Mouse (Mus musculus) left cerebral cortex, postnatal 14 days (tissue): ENCODE data around the gene Hcar2. TPM values are rescaled to one million over a fixed set of nuclear protein-coding genes. Genes with fewer than 3 reads are reported as not detected.

Experiments
- DNase-seq, 2 experiments: peaks; one replicate each; pipeline ENCODE4 v3.0.0; 2021 to 2022; ENCODE audit warnings: low spot score in 2 of 2, mixed read lengths in 1 of 2
- intact Hi-C: fragments of 180-260 bp; cut with DNase I; formaldehyde crosslinking; loops from one replicate; pipeline ENCODE4 v1.15.1; 2025
- long read RNA-seq, 2 experiments: library from polyadenylated mRNA; stranded (forward); transcript quantifications; one replicate each; pipeline ENCODE4 v2.0.0; 2021
- total RNA-seq, 2 experiments: library from RNA; stranded (reverse); gene quantifications; 2 replicates each; pipeline ENCODE4 v1.2.3; 2021

Hcar2 gene
- not detected for total RNA-seq
- long read RNA-seq, experiment 1, result 0 reads
- long read RNA-seq, experiment 2, result 0 reads

DNA sequence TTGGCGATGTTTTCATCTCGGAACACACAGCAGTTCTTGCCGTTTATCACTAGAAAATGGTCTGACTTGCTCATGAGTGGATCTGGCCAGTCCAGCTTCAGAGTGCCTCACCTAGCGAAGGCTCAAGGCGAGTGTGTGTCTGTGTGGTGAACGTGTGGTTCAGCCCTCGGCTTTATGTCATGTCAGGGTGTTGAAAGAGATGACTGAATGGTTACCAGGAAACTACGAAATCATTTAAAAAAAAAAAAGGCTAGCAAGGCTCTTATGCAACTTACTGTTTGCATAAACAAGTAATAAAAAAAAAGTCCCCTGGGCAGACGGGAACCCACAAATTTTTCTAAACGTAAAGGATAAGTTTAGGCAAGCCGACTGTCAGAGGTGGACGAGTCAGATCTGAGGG, at the start of gene Hcar2:
TSS of gene Hcar2 (minus strand) at position 135 of the 400 bp plus-strand sequence.
- intact Hi-C loops, result no loop called here
- no peak for DNase-seq

DNA sequence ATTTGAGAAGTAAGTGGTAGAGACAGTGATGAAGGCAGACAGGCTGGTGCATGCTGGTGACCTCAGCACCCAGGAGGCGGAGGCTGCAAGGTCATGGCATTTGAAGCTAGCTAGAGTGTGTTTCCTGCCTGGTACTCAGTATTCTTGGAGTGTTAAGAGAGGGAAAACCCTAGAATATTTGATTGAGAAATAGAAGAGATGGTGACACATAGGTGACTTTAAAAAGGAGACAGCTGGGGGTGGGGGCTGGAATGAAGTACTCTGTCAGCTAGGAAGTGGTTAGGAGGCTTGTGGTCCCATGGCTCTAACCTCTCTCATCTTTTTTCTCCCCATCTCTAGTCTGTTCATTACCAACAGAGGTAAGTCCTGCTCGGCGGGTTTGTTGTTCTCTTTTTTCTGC, 49.6 kb upstream of the Hcar2 start:
- DNase-seq, result no peak
- intact Hi-C loops, result no loop called here

DNA sequence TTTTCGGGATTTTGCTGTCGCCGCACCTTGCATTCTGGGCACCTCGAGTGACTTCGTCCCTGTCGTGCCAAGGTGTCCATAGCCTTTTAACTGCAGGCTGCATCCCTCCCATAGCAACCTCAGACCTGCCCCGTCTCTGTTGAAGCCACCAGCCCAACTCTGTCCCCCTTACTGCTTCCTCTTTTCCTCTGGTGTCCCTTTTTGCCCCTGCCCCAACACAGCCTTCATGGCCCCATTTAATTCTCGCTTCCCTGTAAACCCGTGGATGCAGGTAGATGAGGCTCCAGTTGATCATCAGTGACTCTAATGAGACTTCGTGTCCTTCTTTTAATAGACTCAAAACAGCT, 42.3 kb upstream of the Hcar2 start:
- DNase-seq, result no peak
- intact Hi-C loops, result loop anchor here (2.0 to 5.0 kb wide), 2 partner anchors 80 to 159 kb away; partner anchors contain the start of genes Kntc1 and Rsrc2

DNA sequence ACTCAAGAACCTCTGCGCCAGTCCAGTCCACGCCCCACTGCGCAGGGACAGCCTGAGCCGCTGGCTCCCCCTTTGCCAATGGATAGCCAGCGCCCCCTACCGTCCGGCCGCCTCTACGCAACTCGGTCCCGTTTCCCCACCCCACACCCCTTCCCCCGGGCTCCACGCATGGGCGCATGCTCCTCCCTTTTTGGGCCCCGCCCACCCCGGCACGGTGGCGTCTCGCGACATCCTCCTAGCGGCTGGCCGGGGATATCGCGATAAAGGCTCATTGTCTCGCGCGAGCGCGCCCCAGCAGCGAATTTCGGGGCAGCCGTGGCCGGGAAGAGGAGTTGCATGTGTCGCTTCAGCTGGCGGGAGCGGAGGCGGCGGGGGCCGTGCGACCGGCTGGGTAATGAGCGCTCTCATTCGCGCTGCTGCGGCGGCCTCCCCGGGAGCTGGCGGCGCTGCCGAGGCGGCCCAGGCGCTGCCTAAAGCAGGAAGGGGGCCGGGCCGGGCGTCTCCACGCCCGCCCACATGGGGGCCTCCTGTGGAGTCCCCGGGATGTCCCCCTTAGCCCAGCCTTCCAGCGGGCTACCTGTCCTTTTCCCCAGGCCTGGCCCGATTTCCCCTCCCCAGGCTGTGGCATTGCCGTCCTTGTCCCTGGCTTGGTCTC, 41.8 kb upstream of the Hcar2 start, which contains the start of gene Denr:
TSS of gene Denr (plus strand) at position 200 of the 655 bp plus-strand sequence.
- peak; percentile 98 to 99 for DNase-seq
- intact Hi-C loops, result loop anchor here (2.0 to 5.0 kb wide), 2 partner anchors 80 to 158 kb away; partner anchors contain the start of genes Kntc1 and Rsrc2

DNA sequence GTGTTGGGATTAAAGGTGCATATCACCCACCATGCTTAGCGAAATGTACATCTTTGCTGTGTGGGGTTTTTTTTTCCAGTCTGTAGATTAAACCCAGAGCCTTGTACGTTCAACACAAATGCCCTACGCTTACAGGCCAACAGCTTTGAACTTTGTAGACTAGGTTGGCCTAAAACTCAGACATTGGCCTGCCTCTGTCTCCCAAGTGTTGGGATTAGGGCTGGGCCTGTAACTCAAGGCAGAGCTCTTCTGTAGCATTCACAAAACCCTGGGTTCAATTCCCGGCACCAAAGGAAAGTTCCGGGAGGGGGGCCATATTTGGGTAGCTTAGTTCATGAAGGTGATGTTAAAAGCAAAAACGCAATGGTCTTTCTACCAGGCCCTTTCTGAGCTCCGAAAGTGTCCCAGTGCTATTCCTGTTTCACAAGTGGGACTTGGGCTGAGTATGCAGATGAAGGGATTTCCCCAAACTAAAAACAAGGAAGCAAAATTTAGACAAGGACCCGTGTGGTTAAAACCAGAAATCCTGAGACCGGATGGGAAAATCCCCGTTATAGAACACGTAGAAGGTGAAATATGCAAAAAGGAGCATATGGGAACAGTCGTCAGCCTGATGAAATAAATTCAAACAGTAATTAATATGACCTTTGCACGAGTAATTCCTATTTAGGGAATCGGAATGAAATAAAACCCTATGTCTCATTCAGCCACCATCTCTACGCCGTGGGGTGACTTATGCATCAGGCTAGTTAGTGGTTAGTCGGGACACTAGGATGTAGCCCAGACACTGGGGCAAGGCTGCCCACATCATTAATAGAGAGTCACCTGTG, 41.1 kb upstream of the Hcar2 start:
- DNase-seq, result no peak
- intact Hi-C loops, result loop anchor here (2.0 to 5.0 kb wide), 2 partner anchors 79 to 158 kb away; partner anchors contain the start of genes Kntc1 and Rsrc2

DNA sequence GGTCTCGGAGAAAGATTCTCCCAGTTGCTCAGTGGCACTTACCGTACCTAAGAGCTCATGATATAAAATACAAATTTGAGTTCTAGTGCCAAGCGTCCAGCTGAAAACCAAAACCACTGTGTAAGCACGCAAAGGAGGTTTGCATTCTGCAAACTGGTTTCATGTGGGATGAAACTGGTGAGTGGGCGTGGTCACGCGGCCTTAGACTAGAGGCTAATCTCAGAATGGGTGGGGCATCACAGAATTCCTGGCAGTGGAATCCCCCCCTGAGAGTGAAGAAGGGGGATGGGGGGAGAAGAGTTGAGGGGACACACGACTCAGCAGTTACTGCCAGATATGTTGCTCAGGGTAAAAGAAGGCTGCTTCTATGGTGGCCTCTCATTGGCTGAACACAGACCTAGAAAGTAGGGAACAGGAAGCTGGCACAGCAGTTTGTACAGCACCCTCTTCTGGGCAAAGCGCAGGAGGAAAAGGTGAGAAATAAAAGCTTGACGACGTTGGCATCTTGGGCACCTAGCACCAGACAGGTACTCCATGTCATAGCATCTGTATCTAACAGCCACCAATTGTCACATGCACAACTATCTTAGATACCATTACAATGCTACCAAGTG, 38.9 kb upstream of the Hcar2 start:
- intact Hi-C loops, result no loop called here

DNA sequence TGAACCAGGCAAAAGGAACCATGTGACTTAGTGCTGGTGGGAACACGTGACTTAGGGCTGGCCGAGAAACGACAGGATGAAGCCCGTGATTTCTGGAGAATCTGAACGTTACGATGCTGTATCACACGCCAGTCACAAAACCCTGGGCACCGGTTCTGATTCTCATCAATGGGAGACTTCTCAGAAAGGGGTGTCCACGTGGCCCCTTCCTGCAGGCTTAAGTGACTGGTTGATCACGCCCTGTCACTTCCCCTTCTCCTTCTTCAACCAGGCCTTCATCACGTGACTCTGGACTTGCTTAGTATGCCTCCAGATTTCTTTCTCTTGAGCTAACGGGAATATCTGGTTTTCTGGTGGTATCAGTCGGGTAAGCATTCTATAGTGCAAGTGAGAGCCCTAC, 32.1 kb upstream of the Hcar2 start:
- intact Hi-C loops, result no loop called here
- peak; percentile 22 to 25 for DNase-seq

More for the DNA sequence above, 38.9 kb upstream of the Hcar2 start:
- DNase-seq, result no peak

DNA sequence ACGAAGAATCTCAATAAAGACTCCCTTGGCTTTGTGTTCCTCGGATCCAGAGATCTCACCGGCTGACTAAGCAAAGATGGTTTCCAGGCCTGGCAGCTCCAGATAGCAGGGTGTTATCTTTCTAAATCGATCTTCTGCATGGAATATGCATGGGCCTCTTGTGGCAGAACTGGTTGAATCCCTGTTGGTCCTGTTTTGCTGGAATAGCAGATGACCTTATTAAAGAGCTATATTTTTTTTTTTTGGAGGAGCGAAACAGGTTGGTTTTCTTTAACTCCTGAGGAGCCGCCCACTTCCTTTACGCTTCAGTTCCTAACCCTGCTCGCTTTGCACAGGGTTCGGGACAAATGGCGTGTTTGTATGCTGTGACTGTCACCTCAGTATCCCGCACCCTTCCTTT, 31.1 kb upstream of the Hcar2 start:
- intact Hi-C loops, result no loop called here
- no peak for DNase-seq

DNA sequence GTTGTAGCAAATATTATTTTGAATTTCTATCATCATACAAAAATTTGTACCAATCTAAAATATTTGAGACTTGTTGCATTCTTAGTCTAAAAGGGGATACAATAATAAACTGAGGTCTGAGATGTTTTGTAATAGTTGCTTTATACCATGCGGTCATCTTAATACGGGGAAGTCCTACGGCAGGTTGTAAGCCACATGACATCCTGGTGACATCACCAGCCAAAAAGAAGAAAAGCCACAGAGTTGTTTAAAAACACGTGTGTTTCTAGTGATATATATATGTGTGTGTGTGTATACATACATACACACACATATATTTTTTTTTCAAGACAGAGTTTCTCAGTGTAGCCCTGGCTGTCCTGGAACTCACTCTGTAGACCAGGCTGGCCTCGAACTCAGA, 28.2 kb upstream of the Hcar2 start:
- intact Hi-C loops, result no loop called here
- DNase-seq, result no peak

DNA sequence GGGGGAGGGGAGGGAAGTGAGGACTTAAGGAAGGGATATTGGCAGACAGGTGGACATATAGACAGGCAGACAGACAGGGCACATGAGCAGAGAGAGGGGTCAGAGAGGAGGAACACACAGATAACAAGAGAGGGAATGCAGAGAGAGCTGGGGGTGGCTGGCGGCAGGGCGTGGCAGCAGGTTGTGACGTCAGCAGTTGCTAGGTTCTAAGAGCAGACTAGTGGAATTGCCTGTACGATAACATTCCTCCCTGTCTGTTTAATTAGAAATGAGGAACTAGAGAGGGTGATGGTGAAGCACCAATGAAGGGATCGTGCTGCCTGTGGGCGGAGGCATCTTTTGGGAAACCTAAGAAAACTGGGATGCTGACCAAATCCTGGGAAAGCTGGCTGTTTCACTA, 26.4 kb upstream of the Hcar2 start:
- intact Hi-C loops, result no loop called here
- DNase-seq, result peak; percentile 57 to 62

DNA sequence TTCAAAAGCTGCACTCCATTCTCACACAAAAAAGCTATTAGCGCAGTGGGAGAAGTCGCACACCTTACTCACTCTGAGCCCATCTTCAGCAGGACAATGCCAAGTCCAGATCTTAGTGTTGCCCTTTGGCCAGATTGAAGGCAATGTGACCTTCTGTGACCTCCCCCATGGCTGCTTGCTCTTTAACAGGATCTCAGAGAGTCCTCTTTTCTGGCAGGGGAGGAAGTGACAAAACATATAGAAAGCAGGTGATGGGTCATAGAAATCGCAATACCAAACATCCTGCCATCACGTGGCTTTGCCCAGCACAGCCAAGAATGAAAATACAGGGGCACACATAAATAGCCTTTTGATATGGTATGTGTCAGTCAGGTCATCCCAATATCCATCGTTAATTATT, 25.7 kb upstream of the Hcar2 start:
- intact Hi-C loops, result no loop called here
- no peak for DNase-seq

DNA sequence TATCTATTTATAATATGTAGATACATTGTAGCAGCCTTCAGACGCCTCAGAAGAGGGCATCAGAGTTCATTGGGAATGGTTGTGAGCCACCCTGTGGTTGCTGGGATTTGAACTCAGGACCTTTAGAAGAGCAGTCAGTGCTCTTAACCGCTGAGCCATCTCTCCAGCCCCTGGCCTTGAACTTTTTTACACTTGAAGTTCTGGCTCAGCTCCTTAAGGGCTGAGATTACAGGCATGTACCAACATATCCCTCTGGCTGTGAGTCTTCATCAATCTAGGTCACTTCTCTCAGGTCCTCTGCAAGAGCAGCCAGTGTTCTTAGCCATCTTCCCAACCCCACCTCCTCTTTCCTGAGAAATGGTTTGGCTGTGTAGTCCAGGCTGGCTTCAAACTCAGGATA, 25.0 kb upstream of the Hcar2 start:
- intact Hi-C loops, result no loop called here
- no peak for DNase-seq

DNA sequence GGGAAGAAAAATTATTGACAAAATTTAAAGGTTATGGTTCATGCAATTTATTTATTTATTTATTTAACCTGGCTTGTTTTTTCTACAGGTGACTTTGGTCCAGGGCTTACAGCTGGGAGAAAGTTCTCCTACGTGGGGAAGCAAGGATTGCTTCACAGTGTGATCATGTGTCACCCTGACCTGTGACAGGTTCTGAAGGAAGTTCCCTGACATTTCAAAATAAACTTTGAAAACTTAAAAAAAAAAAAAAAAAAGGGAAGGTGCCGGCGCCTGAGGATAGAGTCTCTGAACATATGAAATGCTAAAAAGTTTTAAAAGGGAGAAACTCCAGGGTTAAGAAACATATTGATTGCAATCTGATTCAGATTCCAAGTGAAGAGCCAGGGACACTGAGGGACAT, 21.1 kb upstream of the Hcar2 start:
- intact Hi-C loops, result no loop called here
- DNase-seq, result no peak

DNA sequence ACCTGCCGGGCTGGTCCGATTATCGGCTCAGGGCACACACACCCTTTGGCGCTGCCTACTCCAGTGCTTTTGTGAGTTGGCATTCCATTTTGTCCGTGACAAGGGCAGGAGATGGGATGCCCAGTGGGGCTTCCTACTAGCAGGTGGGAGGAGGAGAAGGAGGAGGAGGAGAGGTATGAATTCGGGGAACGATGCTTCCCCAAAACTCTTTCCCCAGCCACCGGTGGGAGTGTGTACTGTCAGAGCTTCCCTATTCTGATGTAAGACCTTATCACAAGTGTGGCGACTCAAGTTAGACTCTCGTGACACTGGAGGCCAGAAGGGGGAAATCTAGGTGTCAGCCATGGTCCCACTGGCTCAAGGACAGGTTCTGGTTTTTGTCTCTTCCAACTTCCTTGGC, 19.0 kb upstream of the Hcar2 start:
- no peak for DNase-seq
- intact Hi-C loops, result no loop called here

DNA sequence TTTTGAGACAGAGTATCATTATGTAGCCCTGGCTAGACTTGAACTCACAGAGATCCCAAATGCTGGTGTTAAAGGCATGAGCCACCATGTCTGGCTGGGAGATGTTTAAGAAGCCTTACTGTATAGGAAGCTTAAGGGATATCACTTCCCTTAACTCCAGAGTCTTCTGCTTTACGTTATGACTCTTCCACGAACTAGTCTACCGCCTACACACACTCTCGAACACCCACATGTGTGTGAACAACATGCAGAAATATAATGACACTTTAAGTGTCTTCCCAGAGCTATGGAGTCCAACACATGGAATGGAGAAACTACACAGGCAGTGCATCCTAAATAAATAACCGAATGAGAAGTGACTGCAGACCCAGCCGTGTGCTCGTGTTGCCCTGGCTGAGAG, 18.6 kb upstream of the Hcar2 start:
- peak in 1 of 2 experiments; percentile 47 for DNase-seq
- intact Hi-C loops, result no loop called here

DNA sequence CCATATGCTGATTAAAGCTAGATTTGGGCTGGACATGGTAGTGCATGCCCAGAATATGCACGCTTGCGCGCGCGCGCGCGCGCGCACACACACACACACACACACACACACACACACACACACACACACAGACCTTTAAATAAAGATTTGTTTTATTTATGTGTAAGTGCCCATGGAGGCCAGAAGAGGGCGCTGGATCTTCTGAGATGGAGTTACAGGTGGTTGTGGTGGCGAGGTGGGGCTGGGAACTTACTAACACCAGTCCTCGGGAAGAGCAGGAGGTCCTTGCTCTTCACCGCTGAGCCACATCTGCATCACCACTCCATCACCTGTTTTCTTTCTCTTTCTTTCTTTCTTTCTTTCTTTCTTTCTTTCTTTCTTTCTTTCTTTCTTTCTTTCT, 15.5 kb upstream of the Hcar2 start:
- intact Hi-C loops, result no loop called here
- DNase-seq, result no peak

DNA sequence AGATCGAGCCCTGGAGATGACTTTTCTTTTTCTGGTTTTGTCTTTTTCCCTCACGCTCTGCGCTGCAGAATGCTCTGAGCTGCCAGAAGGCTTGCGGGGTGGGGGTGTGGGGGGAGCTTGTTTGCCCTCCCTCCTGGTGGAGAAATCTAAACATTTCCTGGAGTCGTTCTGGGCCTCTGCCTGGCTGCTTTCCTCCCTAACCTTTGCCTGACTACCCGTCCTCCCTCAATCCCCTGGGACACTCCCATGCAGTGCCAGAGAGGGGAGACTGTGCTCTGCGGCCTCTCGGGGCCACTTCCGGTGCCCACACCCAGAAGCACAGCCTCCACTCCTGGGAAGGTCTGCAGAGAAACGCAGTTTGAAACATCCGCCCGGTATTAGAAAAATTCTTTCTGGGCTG, 14.6 kb upstream of the Hcar2 start, which contains the start of gene Hcar1:
TSS of gene Hcar1 (minus strand) at position 93 of the 400 bp plus-strand sequence.
- DNase-seq, result no peak
- intact Hi-C loops, result no loop called here

DNA sequence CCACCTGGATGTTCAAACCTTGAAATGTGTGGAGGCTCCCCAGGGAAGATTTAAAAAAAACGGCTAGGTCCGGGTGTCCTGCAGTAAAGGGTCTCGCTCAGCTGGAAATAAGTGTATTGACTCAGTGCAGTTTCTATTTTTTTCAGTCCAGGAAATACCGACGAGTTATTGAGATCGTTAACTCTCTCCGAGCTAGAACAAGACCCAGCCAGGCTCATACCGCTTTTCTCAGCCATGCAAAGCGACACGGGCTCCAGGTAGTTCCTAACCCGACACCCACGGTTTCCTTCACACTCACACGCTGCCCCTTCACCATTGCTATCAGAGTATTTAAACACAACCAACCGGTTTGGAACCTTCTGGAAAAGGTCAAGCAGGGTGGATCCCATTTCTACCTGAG, 12.8 kb upstream of the Hcar2 start:
- no peak for DNase-seq

DNA sequence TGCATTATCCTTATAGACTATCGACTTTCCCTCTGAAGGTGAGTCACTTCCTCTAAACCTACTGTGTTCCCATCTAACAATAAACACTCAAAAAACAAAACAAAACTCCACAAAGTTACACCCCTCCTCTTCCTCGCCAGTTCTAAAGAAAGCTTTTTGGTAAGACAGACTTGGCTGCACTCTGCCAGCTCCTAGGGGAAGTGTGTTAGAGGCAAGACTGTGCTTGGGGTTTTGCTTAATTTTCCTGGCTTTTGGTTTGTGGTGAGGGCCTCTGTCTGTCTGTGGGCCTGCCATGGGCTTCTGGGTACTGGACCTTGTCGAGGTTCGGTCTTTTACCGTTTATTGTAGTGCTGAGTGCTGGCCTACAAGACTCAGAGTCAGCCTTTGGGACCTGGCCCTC, 8.9 kb upstream of the Hcar2 start:
- DNase-seq, result no peak
- intact Hi-C loops, result no loop called here

More for the DNA sequence above, 12.8 kb upstream of the Hcar2 start:
- intact Hi-C loops, result no loop called here

DNA sequence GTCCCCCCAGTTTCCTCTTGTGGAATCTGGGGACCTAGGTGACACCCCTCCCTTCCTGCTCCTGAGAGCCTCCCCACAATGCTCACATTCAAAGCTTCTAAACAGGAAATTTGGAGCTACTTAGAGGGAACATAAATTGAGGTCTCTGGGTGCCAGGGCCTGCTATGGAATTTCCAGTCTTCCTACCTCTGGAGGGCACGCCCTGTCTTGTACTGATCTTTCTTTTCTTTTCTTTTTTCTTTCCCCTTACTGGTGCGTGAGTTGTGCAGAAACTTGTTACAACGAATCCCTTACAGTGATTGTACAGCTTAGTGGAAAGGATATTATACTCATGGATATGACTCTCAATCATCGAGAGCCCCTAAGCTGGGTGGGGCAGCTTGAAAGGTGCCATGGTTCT, 4.3 kb upstream of the Hcar2 start:
- no peak for DNase-seq
- intact Hi-C loops, result no loop called here
